Mouse (Mus musculus): ENCODE measurements around the gene Cat.

The Cat gene

DNA sequence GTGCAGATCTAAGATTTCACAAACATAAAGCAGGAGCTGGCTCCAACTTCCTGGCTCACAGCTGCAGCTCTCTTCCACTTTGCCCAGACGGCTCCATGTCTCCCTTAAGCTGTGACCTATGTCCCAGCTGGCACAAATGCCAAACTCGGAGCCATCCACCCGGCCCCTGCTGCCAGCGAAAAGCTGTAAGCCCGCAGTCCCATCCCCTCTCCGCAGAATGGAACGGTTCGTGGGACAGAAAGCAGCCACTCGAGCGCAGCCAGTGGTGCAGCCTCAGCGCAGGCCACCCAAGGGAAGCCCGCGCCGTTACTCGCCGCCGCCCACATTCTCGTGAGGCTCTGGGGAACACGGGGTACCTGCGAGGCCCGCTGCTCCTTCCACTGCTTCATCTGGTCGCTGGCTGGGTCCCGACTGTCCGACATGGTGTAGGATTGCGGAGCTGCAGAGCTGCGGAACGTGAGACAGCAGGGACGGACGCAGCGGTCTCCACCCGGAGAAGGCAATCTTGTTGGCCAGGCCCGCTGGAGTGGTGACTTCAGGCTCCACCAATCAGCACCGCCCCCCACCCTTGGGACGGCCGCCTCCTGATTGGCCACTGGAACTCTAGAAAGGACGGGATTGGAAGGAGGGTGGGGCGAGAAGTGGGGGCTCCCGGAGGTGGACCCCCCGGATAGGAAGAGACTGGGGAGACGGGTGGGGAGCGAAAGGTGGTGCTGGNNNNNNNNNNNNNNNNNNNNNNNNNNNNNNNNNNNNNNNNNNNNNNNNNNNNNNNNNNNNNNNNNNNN lies at the start of gene Cat:
TSS of gene Cat (minus strand) at position 544 of the 785 bp plus-strand sequence.
- DNase-seq (ENCODE audit: low spot score) = peak; percentile 97

DNA sequence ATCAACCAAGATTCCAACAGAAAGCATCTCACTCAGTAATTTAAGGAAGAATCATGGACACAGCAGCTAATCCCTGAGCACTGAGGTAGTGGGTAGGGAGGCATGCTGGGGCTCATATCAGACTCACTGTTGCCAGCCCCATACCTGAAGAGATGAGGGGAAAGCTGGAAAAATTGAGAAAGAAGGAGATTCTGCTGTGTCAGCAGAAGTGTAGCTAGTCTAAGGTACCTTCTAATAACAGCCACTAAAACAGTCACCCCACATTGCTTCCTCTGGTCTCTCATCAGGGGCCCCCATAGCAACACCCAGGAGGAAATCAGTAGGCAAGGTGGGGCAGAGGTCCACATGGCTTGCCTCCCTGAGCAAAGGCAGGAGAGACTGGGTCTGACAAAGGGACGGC lies 40.6 kb upstream of the Cat start:
- no peak for DNase-seq (ENCODE audit: low spot score)

DNA sequence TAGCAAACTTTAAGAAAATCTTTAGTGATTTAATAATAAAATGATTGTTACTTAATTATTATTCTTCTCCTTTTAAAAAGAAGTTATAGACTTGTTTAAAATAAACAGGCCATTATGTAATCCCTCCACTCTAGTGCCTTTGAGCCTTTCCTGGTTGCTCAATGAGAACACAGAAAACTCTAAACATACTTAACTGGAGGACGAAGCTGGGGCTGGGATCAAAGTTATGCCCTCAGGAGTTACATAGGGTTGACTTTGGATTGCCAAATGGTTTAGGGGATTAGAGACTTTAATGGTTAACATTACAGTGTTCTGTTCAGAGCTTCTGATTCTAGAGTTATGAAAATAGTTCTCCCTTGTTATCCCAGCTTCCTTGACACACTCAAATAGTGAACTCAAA lies 31.5 kb upstream of the Cat start:
- DNase-seq (ENCODE audit: low spot score) = no peak

- DNase-seq (ENCODE audit: low spot score) = no peak
Measured at GRCm38 (mm10) chr2:103515513-103516180, 30.7 kb upstream of the Cat start.

- DNase-seq (ENCODE audit: low spot score) = peak; percentile 73
Measured at GRCm38 (mm10) chr2:103512066-103512795, 27.3 kb upstream of the Cat start.

GRCm38 (mm10) chr2:103511631-103512030 lies 26.7 kb upstream of the Cat start:
- DNase-seq (ENCODE audit: low spot score) = no peak

- no peak for DNase-seq (ENCODE audit: low spot score)
Measured at GRCm38 (mm10) chr2:103511042-103511441, 26.1 kb upstream of the Cat start.

DNA sequence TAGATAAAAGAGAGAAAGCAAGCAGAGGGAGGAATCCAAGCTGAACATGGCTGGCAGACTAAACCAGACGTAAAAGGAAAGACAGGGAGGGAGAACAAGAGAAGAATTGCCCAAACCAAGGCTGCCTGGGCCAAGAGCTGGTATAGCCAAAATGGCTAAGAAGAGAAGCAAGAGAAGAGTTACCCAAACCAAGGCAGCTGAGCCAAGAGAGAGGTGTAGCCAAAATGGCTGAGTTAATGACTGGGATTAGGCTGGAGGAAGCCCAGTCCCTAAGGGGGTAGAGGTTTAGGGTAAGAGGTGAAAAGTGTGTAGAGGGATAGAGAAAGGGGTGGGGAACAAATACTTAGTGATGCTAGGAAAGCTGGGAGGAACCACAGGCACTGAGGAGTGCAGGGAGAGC lies 22.7 kb upstream of the Cat start:
- no peak for DNase-seq (ENCODE audit: low spot score)

- DNase-seq (ENCODE audit: low spot score) = no peak
Measured at GRCm38 (mm10) chr2:103505956-103506355, 21.0 kb upstream of the Cat start.

- peak; percentile 79 for DNase-seq (ENCODE audit: low spot score)
Measured at GRCm38 (mm10) chr2:103504463-103504862, 19.5 kb upstream of the Cat start.

GRCm38 (mm10) chr2:103500769-103501168 lies 15.8 kb upstream of the Cat start:
- no peak for DNase-seq (ENCODE audit: low spot score)

- DNase-seq (ENCODE audit: low spot score) = no peak
Measured at GRCm38 (mm10) chr2:103495633-103496418, 10.9 kb upstream of the Cat start.

- peak; percentile 79 for DNase-seq (ENCODE audit: low spot score)
Measured at GRCm38 (mm10) chr2:103493827-103494226, 8.9 kb upstream of the Cat start.

DNA sequence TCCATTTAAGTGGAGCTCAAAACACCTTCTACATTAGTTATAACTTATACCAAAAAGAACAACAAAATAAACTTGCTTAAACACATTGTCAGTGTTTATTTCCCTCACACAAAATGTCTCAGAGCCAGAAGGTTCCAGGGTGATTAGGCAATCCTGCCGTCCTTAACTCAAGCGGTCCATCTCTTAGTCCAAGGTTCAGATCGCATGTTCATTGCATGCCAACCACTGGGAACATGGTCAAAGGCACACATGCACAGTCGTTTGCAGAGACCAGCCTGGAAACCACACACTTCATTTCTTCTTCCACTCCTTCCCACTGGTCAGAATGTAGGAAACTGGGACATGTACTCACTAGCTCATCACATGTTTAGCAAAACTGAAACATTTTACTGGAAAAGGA lies 7.6 kb upstream of the Cat start:
- DNase-seq (ENCODE audit: low spot score) = peak; percentile 76

DNA sequence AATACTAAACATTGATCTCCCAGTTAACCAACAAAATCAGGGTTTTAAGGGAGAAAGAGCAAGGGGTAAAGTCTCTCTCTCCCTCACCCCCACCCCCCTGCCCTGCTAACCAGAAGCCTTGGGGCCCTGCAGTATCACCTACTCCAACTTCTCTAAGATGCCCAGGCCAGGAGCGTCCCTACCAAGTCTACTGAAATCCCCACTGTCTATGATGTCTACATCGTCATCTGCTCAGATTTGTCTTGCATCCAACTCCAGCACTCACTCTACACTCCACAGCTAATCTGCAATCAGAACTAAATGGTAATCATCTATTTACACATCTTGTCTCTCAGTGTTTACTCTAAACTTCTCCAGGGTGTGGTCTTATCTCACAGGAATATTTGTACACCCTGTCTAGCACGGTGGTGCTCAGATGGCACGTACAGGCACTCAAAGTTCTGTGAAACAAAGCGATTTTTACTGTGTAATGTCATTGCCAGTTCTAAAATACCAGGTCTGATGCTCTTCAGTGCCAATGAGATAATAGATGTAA lies 907 bp downstream of the Cat start:
- DNase-seq (ENCODE audit: low spot score) = peak; percentile 24

GRCm38 (mm10) chr2:103483289-103483985 lies 1.5 kb downstream of the Cat start:
- DNase-seq (ENCODE audit: low spot score) = no peak

GRCm38 (mm10) chr2:103481314-103482231 lies 3.4 kb downstream of the Cat start:
- DNase-seq (ENCODE audit: low spot score) = no peak

DNA sequence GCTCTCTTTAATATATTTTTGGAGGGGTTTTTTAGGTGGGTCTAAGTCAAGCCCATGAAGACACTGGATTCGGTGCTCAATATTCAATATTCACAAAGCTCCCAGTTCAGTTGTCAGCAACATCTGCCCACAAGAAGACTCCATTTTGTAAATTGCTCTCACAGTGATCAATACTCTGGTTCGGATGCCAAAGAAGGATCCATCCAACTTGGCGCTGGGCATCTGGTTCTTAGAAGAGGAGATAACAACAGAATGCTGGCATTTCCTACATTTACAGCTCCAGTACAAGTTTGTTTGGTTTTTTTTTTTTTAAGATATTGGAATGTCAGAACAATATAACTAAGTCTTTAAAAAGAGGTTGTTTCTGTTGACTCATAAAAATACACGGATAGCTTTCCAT lies 4.1 kb downstream of the Cat start:
- DNase-seq (ENCODE audit: low spot score) = no peak

GRCm38 (mm10) chr2:103480240-103480639 lies 4.7 kb downstream of the Cat start:
- no peak for DNase-seq (ENCODE audit: low spot score)

GRCm38 (mm10) chr2:103478326-103478725 lies 6.6 kb downstream of the Cat start:
- DNase-seq (ENCODE audit: low spot score) = no peak

Measured in adipocyte (in vitro differentiated cells).